Mouse (Mus musculus): ENCODE measurements at regions not wholly inside any gene's neighbourhood (a gene's known extent, or its start where the extent isn't known, plus 50 kb on each side); places are given as distances from the start of the nearest gene placed in this dataset.
"Not testable (repeated sequence)": the region's sequence is repeated elsewhere in the genome, so short reads cannot be mapped to it uniquely, and the experiment has no call there.

DNA sequence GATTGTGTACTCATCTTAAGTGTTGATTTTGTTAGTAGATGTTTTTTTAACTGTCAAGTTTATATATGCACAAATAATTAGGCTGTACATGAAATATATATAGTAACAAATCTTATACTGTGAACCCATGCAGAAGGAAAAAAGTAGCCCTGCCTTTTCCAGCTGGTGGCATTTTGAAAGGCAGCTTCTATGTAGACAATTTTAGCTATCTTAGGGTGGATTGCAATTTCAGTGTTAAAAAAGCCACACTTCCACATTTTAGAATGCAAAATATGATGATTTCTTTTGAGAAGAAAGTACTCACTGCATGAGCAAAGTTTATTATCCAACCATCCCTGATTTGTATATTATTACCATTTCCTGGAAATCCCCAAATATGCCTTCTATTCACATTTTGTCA, 1256.1 kb upstream of the Gm12353 start:
- Histone ChIP-seq H3K36me3 (ENCODE audit: control insufficient read depth, insufficient read depth, low read length) (no peaks in the 10 kb centered on the region), H3K27me3 (replicated peaks; ENCODE audit: control insufficient read depth, insufficient read depth, low read length) (no peaks in the 10 kb centered on the region)
- no peak for DNase-seq

GRCm38 (mm10) chr4:18365514-18365913, 1239.7 kb upstream of the Gm12353 start:
- H3K4me3 ChIP-seq (ENCODE audit: insufficient read depth, low read depth, low read length): no peak overlapping the region
- no peaks in the 10 kb centered on the region for H3K36me3 ChIP-seq (ENCODE audit: control insufficient read depth, insufficient read depth, low read length)
- TF ChIP-seq POLR2A (IDR thresholded peaks at IDR 0.05; ENCODE audit: low read depth, low read length) (no peak), CTCF (conservative IDR thresholded peaks at IDR 0.05; ENCODE audit: insufficient read depth, insufficient read length, low read depth, low read length) (no peak)
- no peaks in the 10 kb centered on the region for H3K27me3 ChIP-seq (replicated peaks; ENCODE audit: control insufficient read depth, insufficient read depth, low read length)
- H3K4me1 ChIP-seq (ENCODE audit: control insufficient read depth, insufficient read depth, low read length): no peaks in the 10 kb centered on the region
- H3K27ac ChIP-seq (ENCODE audit: insufficient read depth, low read depth, low read length): no peak overlapping the region
- no peak for DNase-seq
- WGBS: 68% methylated on average over 3 of the region's 3 CpGs

More for the DNA sequence above, 1256.1 kb upstream of the Gm12353 start:
- no peak overlapping the region for H3K4me3 ChIP-seq (ENCODE audit: insufficient read depth, low read depth, low read length)
- no peak for TF ChIP-seq CTCF (conservative IDR thresholded peaks at IDR 0.05; ENCODE audit: insufficient read depth, insufficient read length, low read depth, low read length)
- TF ChIP-seq POLR2A (IDR thresholded peaks at IDR 0.05; ENCODE audit: low read depth, low read length): no peak
- no peak overlapping the region for H3K27ac ChIP-seq (ENCODE audit: insufficient read depth, low read depth, low read length)
- H3K4me1 ChIP-seq (ENCODE audit: control insufficient read depth, insufficient read depth, low read length): no peaks in the 10 kb centered on the region

GRCm38 (mm10) chr4:18365916-18366315, 1239.3 kb upstream of the Gm12353 start:
- Histone ChIP-seq H3K36me3 (ENCODE audit: control insufficient read depth, insufficient read depth, low read length) (no peaks in the 10 kb centered on the region), H3K27ac (ENCODE audit: insufficient read depth, low read depth, low read length) (no peak overlapping the region), H3K27me3 (replicated peaks; ENCODE audit: control insufficient read depth, insufficient read depth, low read length) (no peaks in the 10 kb centered on the region), H3K4me3 (ENCODE audit: insufficient read depth, low read depth, low read length) (no peak overlapping the region), H3K4me1 (ENCODE audit: control insufficient read depth, insufficient read depth, low read length) (no peaks in the 10 kb centered on the region)
- TF ChIP-seq CTCF (conservative IDR thresholded peaks at IDR 0.05; ENCODE audit: insufficient read depth, insufficient read length, low read depth, low read length) (no peak), POLR2A (IDR thresholded peaks at IDR 0.05; ENCODE audit: low read depth, low read length) (no peak)
- no peak for DNase-seq
- WGBS: 92% methylated on average over 2 of the region's 2 CpGs

- Histone ChIP-seq H3K4me1 (ENCODE audit: control insufficient read depth, insufficient read depth, low read length) (no peaks in the 10 kb centered on the region), H3K27me3 (replicated peaks; ENCODE audit: control insufficient read depth, insufficient read depth, low read length) (no peaks in the 10 kb centered on the region), H3K27ac (ENCODE audit: insufficient read depth, low read depth, low read length) (no peak overlapping the region), H3K4me3 (ENCODE audit: insufficient read depth, low read depth, low read length) (no peak overlapping the region), H3K36me3 (ENCODE audit: control insufficient read depth, insufficient read depth, low read length) (no peaks in the 10 kb centered on the region)
- DNase-seq: no peak
- 77% methylated on average over 7 of the region's 7 CpGs for WGBS
- TF ChIP-seq POLR2A (IDR thresholded peaks at IDR 0.05; ENCODE audit: low read depth, low read length) (no peak), CTCF (conservative IDR thresholded peaks at IDR 0.05; ENCODE audit: insufficient read depth, insufficient read length, low read depth, low read length) (no peak)
Measured at GRCm38 (mm10) chr4:18394815-18395521, 1210.3 kb upstream of the Gm12353 start.

DNA sequence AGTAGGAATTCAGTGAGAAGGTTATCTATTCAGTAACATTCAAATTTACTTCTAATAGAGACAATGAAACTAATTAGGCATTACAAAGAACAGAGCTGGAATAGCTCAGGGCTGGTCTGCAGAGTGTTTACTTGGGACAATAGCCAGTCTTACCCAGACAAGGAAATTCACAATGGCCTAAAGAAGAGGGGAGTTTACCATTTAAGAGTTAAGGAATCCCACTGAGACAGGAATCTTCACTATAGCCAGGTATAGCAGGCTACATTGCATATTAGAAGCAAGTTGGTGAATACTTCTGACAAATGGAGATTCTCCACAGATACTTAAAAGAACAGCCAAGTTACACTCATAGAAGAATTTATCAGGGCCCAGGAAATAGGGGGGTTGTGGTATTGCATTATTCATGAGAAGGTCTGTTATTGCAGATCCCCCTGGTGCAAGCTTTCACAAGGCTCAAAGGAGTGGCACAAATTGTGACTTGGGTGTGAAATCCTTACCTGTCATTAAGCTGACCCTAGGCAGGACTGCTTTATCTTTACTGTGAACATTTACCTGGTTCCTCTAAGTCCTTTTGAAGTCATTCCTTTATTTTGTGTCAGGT, 1209.6 kb upstream of the Gm12353 start:
- not testable (repeated sequence) for DNase-seq; H3K36me3 ChIP-seq (ENCODE audit: control insufficient read depth, insufficient read depth, low read length); H3K27ac ChIP-seq (ENCODE audit: insufficient read depth, low read depth, low read length); H3K4me3 ChIP-seq (ENCODE audit: insufficient read depth, low read depth, low read length); H3K27me3 ChIP-seq (replicated peaks; ENCODE audit: control insufficient read depth, insufficient read depth, low read length); H3K4me1 ChIP-seq (ENCODE audit: control insufficient read depth, insufficient read depth, low read length)

GRCm38 (mm10) chr4:18410338-18410737, 1194.9 kb upstream of the Gm12353 start:
- no peak overlapping the region for H3K4me3 ChIP-seq (ENCODE audit: insufficient read depth, low read depth, low read length)
- no peak overlapping the region for H3K27ac ChIP-seq (ENCODE audit: insufficient read depth, low read depth, low read length)
- TF ChIP-seq POLR2A (IDR thresholded peaks at IDR 0.05; ENCODE audit: low read depth, low read length): no peak
- no peak for TF ChIP-seq CTCF (conservative IDR thresholded peaks at IDR 0.05; ENCODE audit: insufficient read depth, insufficient read length, low read depth, low read length)
- no peak for DNase-seq
- WGBS: 80% methylated on average over 1 of the region's 1 CpGs
- H3K27me3 ChIP-seq (replicated peaks; ENCODE audit: control insufficient read depth, insufficient read depth, low read length): no peaks in the 10 kb centered on the region
- no peaks in the 10 kb centered on the region for H3K36me3 ChIP-seq (ENCODE audit: control insufficient read depth, insufficient read depth, low read length)
- no peaks in the 10 kb centered on the region for H3K4me1 ChIP-seq (ENCODE audit: control insufficient read depth, insufficient read depth, low read length)

- Histone ChIP-seq H3K4me1 (ENCODE audit: control insufficient read depth, insufficient read depth, low read length) (no peaks in the 10 kb centered on the region), H3K27ac (ENCODE audit: insufficient read depth, low read depth, low read length) (no peak overlapping the region), H3K27me3 (replicated peaks; ENCODE audit: control insufficient read depth, insufficient read depth, low read length) (no peaks in the 10 kb centered on the region), H3K4me3 (ENCODE audit: insufficient read depth, low read depth, low read length) (no peak overlapping the region), H3K36me3 (ENCODE audit: control insufficient read depth, insufficient read depth, low read length) (no peaks in the 10 kb centered on the region)
- TF ChIP-seq CTCF (conservative IDR thresholded peaks at IDR 0.05; ENCODE audit: insufficient read depth, insufficient read length, low read depth, low read length) (no peak), POLR2A (IDR thresholded peaks at IDR 0.05; ENCODE audit: low read depth, low read length) (no peak)
- no peak for DNase-seq
Measured at GRCm38 (mm10) chr4:18441385-18441784, 1163.9 kb upstream of the Gm12353 start.

Measured in kidney, adult 2 months (tissue).